Mouse (Mus musculus) testis, postnatal 14 days (tissue): Measurements from ENCODE around the gene Sp7.
A peak's percentile ranks its signal among the peaks of the same experiment; 100 is the strongest.

Experiments used
- DNase-seq: peaks from one replicate; pipeline ENCODE4 v3.0.0; 2021; ENCODE audit warnings: low spot score

Sp7 gene

DNA sequence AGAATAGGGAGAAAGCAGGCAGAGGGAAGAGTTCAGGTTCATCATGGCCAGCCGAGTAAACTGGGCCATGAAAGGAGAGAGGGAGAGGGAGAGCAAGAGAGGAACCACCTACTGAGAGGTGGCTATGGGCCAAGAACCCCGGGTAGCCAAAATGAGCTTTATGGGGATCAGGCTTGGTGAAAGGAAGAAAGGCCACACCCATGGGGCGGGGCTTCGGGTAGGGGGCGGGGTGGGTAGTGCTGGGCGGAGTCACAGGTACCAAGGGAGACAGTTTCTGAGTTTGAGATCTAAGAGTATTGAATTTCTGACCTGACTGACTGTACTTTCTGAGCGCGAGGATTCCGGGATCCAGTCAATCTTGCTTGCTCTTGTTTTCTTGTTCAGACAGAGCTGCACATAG lies 19.7 kb upstream of the Sp7 start:
- peak; percentile 31 for DNase-seq

DNA sequence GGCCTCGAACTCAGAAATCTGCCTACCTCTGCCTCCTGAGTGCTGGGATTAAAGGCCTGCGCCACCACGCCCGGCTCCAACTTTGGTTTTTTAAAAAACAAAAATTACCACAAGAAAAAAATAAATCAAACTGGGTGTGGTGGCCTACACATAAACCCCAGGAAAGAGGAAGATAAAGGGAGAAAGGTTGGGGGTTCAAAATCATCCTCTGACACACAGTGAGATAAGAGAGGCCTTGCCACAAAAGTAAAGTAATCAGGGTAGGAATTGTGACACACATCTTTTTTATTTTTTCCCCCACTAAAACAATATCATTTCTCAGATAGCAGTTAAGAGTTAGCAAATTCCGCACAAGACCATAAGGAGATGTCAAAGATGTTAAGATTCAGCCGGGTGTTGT lies 16.7 kb upstream of the Sp7 start:
- DNase-seq: no peak

GRCm38 (mm10) chr15:102381575-102381974 lies 14.6 kb upstream of the Sp7 start:
- peak; percentile 86 for DNase-seq

DNA sequence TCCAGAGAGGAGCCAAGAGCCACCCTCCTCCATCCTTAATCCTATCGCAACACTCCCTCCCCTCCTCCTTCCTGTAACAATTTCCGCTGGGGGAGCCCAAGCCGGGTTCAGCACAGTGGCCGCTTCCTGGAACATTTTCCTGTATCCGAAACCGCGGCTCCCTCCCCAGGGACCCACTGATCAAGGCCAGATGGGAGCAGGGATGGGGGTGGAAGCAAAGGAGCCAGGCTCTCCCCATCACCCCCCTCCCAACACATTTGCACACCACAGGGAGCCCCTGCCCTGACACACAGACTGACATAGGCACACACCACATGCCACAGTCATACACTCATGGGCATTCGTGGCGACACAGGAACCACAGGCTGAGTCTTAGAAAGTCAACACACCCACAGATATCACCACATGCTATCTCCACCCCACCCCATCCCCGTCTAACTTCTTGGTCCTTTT lies 10.9 kb upstream of the Sp7 start:
- peak; percentile 40 for DNase-seq

DNA sequence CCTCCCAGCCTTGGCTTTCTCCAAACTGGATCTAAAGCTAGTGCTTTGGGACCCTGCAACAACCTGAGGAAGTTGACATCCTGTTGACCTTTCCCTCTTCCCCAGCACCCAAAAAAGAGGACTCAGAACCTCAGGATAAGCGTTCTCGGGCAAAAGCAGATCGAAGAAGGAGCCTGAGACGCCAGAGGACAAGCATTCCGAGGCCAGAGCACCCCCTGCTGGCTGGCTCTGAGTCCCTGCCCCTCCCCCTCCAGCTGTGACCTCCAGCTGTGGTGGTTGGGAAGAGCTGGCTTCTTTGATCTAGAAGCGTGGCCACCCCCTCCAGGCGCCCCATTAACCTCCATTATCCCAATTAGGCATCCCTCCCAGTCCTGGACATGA lies 10.2 kb upstream of the Sp7 start:
- DNase-seq: peak; percentile 78

DNA sequence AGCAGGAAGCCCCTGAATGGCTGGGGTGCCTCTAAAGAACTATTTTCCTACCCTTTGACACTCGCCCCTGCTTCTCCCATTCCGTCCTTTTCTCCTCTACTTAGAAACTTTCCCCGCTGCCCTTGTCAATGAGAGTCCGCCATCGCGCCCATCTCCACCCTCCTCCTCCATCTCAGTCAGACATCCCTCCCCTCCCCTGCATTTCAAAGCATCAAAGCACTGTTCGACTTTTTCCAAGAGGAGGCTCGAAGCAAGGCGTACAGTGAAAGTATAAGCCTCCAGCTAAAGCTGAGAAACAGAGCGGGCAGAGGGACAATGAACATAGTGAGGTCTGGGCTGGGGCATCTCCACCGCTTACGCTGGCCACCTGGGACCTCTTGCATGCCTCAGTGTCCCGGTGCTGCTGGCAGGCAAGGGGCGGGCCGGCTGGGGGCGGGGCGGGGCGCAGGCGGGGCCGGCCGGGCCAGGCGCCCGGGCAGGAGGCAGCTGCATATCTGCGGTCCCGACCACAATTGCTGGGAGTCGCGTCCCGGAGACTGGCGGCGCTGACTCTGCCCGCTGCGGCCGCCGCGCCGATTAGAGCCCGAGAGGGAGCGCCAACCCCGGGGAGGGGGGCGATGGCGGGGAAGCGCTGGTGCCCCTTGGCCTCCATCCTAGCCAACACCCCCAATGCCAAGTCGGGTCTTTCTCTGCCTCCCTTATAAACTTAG lies 9.6 kb upstream of the Sp7 start:
- DNase-seq: peak; percentile 39

- peak; percentile 22 for DNase-seq
Observed at GRCm38 (mm10) chr15:102370727-102371126, 3.7 kb upstream of the Sp7 start.

GRCm38 (mm10) chr15:102369972-102370371 lies 3.0 kb upstream of the Sp7 start:
- DNase-seq: peak; percentile 56

- DNase-seq: no peak
Observed at GRCm38 (mm10) chr15:102366238-102366637, 744 bp downstream of the Sp7 start.

DNA sequence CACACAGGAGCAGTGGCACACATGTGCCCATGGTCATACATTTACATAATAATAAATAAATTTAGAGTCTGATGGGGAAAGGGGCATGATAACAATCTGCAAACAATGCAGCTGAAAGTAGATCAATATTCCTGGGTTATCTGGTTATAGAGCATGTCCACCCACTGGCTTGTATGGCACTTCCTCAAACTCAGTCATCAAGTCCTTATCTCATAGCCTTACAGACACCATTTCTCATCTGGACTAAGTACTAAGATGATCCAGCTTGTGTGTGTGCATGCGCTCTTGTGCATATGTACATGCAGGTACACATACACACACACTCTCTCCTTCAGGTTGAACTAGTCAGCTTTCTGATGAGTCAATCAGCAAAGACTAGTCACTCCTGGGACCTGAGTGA lies 2.3 kb downstream of the Sp7 start:
- no peak for DNase-seq

DNA sequence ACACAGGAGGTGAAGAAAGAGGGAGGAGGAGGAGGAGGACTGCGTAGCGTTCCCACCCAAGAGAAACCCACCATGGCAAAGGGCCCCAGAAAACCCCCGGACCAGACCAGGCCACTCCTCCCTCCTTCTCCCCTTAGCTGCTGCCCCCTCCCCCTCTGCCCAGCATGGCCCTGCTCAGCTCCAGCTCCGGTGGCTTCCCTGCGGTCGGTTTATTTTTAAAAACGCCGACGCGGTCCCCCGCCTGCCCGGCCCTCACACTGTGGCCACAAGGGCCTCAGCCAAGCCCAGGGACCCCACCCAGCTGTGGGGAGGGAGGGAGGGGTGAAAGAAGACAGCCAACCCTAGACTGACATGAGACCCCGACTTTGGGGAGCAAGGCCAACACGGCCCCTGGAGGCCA lies 4.3 kb downstream of the Sp7 start:
- DNase-seq: no peak

- DNase-seq: no peak
Observed at GRCm38 (mm10) chr15:102358834-102359233, 8.1 kb downstream of the Sp7 start.

- peak; percentile 54 for DNase-seq
Observed at GRCm38 (mm10) chr15:102358126-102358525, 8.9 kb downstream of the Sp7 start.

DNA sequence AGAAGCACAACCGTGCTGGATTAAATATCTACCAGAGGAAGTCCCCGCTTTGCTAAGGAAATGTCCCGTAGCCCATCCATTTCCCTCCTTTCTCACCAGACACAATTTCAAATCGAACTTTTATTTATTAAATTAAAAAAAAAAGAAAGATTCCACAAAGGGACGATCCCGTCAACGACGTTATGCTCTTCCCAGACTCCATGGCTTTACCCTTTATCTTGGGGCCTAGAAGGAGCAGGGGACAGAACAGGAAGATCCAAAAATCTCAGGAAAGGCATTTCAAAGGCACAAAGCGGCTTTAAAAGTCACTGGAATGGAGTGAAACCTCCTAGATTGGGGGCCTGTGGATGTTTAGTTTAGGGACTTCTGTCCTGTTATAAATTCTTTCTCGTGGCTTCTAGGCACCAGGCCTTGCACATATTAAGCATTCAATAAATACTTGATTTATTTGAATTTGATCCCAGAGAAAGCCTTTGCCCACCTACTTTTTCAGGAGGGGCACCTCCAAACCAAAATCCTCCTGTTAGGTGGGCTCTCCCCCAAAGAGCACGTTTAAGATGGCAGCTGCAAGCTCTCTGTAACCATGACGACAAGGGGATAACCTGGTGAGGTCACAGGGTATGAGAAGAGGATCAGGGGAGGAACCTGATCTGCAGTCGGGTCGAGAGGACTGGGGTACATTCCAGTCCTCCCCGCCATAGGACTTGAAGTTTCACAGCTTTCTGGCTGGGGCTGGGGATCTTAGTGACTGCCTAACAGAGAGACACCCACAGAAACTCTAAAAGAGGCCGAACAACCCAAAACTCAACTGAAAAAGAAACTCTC lies 10.3 kb downstream of the Sp7 start:
- DNase-seq: no peak

GRCm38 (mm10) chr15:102355871-102356441 lies 11.0 kb downstream of the Sp7 start:
- peak; percentile 44 for DNase-seq

DNA sequence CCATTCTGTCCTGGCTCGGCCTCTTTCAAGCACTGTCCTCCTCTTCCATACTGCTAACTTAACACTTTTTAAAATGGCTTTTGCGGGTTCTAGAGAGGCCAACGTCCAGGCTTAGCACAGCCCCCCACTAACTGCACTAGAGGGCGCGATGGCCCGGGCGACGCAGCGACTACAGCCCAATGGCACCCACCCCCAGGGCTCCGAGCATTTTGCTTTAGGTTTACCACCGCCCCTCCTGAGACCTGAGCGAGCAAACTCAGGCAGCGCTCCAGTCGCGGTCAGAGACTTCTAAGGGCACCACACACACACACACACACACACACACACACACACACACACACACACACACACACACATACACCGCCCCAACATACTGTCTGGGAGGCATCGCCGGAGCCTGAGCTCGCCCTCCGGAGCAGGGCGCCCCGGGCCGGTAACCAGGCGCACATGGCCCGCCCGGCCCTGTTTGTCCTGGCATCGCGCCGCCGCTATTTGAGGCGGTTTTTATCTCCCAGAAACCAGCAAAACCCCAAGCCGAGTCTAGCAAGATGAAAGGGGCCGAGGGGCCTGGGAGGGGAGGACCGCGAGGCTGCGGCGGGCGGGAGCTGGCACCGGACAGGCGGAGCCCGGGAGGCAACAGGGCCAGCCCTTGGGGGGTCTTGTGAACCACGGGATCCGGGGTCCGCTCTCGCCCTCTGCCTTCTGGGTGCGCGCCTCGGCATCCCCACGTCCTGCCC lies 11.7 kb downstream of the Sp7 start:
- peak; percentile 42 for DNase-seq

DNA sequence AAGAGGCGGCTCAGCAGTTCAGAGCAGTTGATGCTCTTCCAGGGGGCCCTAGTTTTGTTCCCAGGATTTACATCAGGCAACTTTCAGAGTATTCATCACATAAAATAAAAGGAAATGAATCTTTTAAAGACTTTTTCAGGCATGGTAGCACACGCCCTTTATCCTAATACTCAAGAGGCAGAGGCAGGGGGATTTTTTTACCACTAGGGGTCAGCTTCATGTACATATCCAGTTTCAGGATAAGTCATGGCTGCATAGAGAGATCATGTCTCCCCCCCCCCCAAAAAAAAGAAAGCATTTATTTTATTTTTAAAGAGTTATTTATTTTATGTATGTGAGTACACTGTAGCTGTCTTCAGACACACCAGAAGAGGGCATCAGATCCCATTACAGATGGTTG lies 13.0 kb downstream of the Sp7 start:
- no peak for DNase-seq

- no peak for DNase-seq
Observed at GRCm38 (mm10) chr15:102352177-102352576, 14.8 kb downstream of the Sp7 start.

- no peak for DNase-seq
Observed at GRCm38 (mm10) chr15:102350942-102351291, 16.1 kb downstream of the Sp7 start.

DNA sequence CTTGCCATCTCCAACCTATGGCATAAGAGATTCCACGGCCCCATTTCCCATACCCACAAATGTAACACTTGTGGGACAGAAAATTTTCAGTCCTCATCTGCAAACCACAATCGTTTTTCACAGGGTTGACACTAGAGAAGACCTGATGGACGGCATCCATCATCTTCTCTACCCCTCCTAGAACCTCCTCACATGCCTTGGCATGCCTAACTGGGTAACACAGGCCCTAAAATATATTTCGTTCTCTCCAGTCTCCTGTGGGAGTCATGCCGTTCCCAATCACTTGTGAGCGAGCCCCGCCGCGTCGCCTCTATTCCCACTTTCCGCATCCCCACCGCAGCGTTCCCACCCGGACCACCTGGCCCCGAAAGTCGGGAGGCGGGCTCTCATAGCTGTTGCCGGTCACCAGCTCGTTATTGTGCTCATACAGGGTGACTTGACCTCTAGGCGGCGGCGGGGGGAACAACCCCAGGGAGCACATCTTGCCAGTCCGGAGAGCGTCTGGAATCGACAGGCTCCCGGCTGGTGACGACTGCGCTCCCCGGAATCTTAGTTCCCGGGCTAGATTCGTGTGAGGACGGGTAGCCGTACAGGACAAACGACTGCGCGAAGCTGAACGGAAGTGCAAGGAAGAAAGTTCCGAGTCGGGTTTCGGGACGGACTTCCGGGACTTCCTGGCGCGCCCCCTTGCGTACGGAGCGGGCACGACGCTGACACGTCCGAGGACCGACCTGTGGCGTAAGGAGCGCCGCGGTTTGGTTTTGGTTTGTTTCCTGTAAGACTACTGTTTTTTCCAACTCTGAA lies 16.6 kb downstream of the Sp7 start, which contains the start of gene Aaas:
Gene Aaas, minus strand, starts transcription at position 634 of the 804 bp plus-strand sequence.
- DNase-seq: peak; percentile 95

DNA sequence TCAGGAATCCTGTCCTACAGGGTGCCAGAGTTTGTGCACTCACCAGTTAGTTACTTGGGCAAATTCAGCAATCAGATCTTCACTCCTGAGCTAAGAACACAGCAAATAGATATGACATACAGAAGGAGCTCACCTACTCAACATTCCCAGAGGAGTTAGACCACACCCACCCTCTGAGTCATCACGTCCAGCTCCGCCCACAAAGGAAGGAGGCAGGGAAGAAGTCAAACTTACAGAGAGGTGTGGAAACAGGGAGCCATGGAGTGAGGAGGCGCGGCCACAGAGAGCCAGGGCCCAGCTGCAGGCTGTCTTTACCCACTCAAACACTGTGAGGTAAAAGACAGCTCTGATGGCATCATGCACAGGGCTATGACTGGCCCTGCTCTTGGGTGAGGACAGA lies 20.5 kb downstream of the Sp7 start:
- no peak for DNase-seq

- DNase-seq: no peak
Observed at GRCm38 (mm10) chr15:102344490-102344889, 22.5 kb downstream of the Sp7 start.
